Mouse (Mus musculus): ENCODE measurements around the gene Rabgap1l.

DNA sequence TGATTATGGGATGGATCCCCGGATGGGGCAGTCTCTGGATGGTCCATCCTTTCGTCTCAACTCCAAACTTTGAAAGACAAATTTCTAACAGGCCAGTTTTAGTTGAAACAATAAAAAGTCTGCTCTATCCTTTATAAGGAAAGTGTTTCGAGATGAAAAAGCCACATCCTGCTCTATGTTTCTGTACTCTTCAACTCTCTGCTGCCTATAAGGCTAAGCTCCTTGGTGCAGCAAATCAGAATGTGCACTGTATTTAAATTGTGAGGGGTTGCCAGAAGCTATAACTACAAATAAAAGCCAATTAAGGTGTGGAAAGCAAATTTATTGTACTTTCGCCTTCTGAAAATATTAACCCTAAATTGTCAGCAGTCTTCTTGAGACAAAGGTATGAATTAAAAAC, 198.9 kb downstream of the Rabgap1l start:
- TF ChIP-seq POLR2A (IDR thresholded peaks at IDR 0.05; ENCODE audit: low read depth, low read length) (no peak), CTCF (conservative IDR thresholded peaks at IDR 0.05; ENCODE audit: insufficient read depth, insufficient read length, low read depth, low read length) (no peak)
